Mouse (Mus musculus): ENCODE results near the gene Dhrs1. TPM values are rescaled to one million over a fixed set of nuclear protein-coding genes. Genes with fewer than 3 reads are reported as not detected.

Gene Dhrs1
- polyA plus RNA-seq, 1 experiment from 2014 or later = 65.9 TPM

DNA sequence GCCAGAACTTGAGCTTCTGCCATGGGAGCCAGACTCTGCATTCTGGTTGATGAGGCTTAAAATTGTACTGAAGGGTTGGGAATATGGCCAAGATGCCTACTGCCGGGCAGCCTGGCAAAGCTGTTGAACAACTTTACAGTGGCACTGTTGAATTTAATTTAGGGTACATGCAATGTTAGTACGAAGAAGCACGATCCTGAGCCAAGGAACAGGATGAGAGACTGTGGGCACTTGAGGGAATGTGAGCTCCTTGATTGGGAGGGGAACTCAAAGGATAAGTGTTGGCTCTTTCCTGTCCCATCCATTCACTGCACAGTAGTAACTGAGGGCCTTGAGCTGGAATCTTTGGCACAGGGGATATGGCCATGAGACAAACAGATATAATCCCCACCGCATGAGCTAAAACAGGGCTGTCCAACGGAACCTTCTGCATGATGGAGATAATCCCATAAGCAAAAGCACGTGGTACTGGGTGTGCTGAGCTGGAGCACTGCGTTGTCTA, 14.9 kb downstream of the Dhrs1 start:
- no peaks in the 10 kb centered on the region for H3K36me3 ChIP-seq
- ATAC-seq (ENCODE audit: low FRiP score, low read depth) = no peak
- H3K4me2 ChIP-seq (replicated peaks) = no peak overlapping the region
- H3K27me3 ChIP-seq = no peaks in the 10 kb centered on the region; the same call in 1 of the 2 replicates
- H3K9ac ChIP-seq (replicated peaks) = no peak overlapping the region
- H3K4me3 ChIP-seq = no peak overlapping the region
- 81% methylated on average over 7 of the region's 7 CpGs for WGBS
- H3K4me1 ChIP-seq = no peaks in the 10 kb centered on the region
- H3K9me3 ChIP-seq = no peaks in the 10 kb centered on the region
- no peak overlapping the region for H3K27ac ChIP-seq (replicated peaks)

DNA sequence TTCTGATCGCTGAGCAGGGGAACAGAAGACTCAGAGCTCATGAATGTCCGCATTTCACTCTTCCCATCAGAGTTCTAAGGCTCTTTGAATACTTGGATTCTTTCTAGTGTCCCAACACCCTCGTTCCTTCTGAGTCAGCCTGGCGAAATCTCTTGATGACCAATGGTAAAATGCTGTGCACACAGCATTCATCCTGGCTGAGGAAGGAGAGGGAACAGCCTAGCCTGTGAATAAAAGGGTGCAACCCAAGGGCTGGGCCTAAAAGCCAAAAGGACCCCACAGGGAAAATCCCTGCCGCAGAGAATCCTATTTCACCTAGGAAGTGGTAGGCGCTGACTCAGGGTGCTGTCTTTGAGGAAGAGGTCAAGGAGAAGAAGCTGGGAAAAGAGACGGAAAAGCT, 15.4 kb downstream of the Dhrs1 start:
- no peak overlapping the region for H3K4me3 ChIP-seq
- no peak overlapping the region for H3K9ac ChIP-seq (replicated peaks)
- no peaks in the 10 kb centered on the region for H3K36me3 ChIP-seq
- 73% methylated on average over 7 of the region's 7 CpGs for WGBS
- no peaks in the 10 kb centered on the region for H3K9me3 ChIP-seq
- no peak overlapping the region for H3K4me2 ChIP-seq (replicated peaks)
- no peaks in the 10 kb centered on the region; the same call in 1 of the 2 replicates for H3K27me3 ChIP-seq
- H3K4me1 ChIP-seq = no peaks in the 10 kb centered on the region
- no peak overlapping the region for H3K27ac ChIP-seq (replicated peaks)
- ATAC-seq (ENCODE audit: low FRiP score, low read depth) = no peak

- 74% methylated on average over 8 of the region's 8 CpGs for WGBS
- Histone ChIP-seq H3K27ac (replicated peaks) (no peak overlapping the region), H3K4me2 (replicated peaks) (no peak overlapping the region), H3K9ac (replicated peaks) (no peak overlapping the region), H3K9me3 (no peaks in the 10 kb centered on the region), H3K4me1 (no peaks in the 10 kb centered on the region), H3K36me3 (no peaks in the 10 kb centered on the region), H3K4me3 (no peak overlapping the region), H3K27me3 (no peaks in the 10 kb centered on the region; the same call in 1 of the 2 replicates)
- no peak for ATAC-seq (ENCODE audit: low FRiP score, low read depth)
Observed at GRCm38 (mm10) chr14:55727889-55728685, 17.4 kb downstream of the Dhrs1 start.

- Histone ChIP-seq H3K9ac (replicated peaks) (no peak overlapping the region), H3K27ac (replicated peaks) (no peak overlapping the region), H3K4me3 (no peak overlapping the region), H3K27me3 (no peaks in the 10 kb centered on the region; the same call in 1 of the 2 replicates), H3K9me3 (no peaks in the 10 kb centered on the region), H3K4me1 (peaks cover 5% of the 10 kb centered on the region; the same call in 1 of the 2 replicates), H3K4me2 (replicated peaks) (no peak overlapping the region), H3K36me3 (no peaks in the 10 kb centered on the region)
- ATAC-seq (ENCODE audit: low FRiP score, low read depth) = no peak
Observed at GRCm38 (mm10) chr14:55726261-55726660, 19.2 kb downstream of the Dhrs1 start.

- no peak overlapping the region for H3K9ac ChIP-seq (replicated peaks)
- H3K27ac ChIP-seq (replicated peaks) = no peak overlapping the region
- H3K27me3 ChIP-seq = no peaks in the 10 kb centered on the region; the same call in 1 of the 2 replicates
- no peak overlapping the region for H3K4me2 ChIP-seq (replicated peaks)
- peaks cover 4% of the 10 kb centered on the region; the same call in 1 of the 2 replicates for H3K36me3 ChIP-seq
- WGBS = 76% methylated on average over 8 of the region's 8 CpGs
- H3K4me3 ChIP-seq = no peak overlapping the region
- no peaks in the 10 kb centered on the region for H3K9me3 ChIP-seq
- peaks cover 7% of the 10 kb centered on the region; the same call in 1 of the 2 replicates for H3K4me1 ChIP-seq
- no peak for ATAC-seq (ENCODE audit: low FRiP score, low read depth)
Observed at GRCm38 (mm10) chr14:55724411-55724871, 21.0 kb downstream of the Dhrs1 start.

GRCm38 (mm10) chr14:55723433-55723832, 22.1 kb downstream of the Dhrs1 start:
- no peak overlapping the region for H3K27ac ChIP-seq (replicated peaks)
- no peaks in the 10 kb centered on the region for H3K9me3 ChIP-seq
- no peak for ATAC-seq (ENCODE audit: low FRiP score, low read depth)
- H3K36me3 ChIP-seq = peaks cover 12% of the 10 kb centered on the region
- no peak overlapping the region for H3K9ac ChIP-seq (replicated peaks)
- no peak overlapping the region for H3K4me2 ChIP-seq (replicated peaks)
- H3K4me1 ChIP-seq = peaks cover 7% of the 10 kb centered on the region; the same call in 1 of the 2 replicates
- WGBS = 98% methylated on average over 7 of the region's 7 CpGs
- no peaks in the 10 kb centered on the region; the same call in 1 of the 2 replicates for H3K27me3 ChIP-seq
- H3K4me3 ChIP-seq = no peak overlapping the region

GRCm38 (mm10) chr14:55722438-55722945, 23.0 kb downstream of the Dhrs1 start:
- 52% methylated on average over 8 of the region's 8 CpGs for WGBS
- Histone ChIP-seq H3K27me3 (no peaks in the 10 kb centered on the region), H3K9ac (replicated peaks) (peak overlapping the region; percentile 75), H3K4me1 (peaks cover 7% of the 10 kb centered on the region; the same call in 1 of the 2 replicates), H3K9me3 (no peaks in the 10 kb centered on the region), H3K36me3 (peaks cover 17% of the 10 kb centered on the region), H3K4me3 (peak overlapping the region; percentile 82), H3K27ac (replicated peaks) (peak overlapping the region; percentile 80), H3K4me2 (replicated peaks) (peak overlapping the region; percentile 61)
- no peak; the same call in 1 of the 2 replicates for ATAC-seq (ENCODE audit: low FRiP score, low read depth)

- under 1% methylated on average over 50 of the region's 50 CpGs for WGBS
- H3K27ac ChIP-seq (replicated peaks) = peak within 1 kb of the TSS; percentile 80
- peaks cover 7% of the 10 kb centered on the region; the same call in 1 of the 2 replicates for H3K4me1 ChIP-seq
- peak within 1 kb of the TSS; percentile 75 for H3K9ac ChIP-seq (replicated peaks)
- H3K9me3 ChIP-seq = no peaks in the 10 kb centered on the region
- peak within 1 kb of the TSS; percentile 82 for H3K4me3 ChIP-seq
- no peaks in the 10 kb centered on the region for H3K27me3 ChIP-seq
- H3K36me3 ChIP-seq = peaks cover 22% of the 10 kb centered on the region
- peak; percentile 93 for ATAC-seq (ENCODE audit: low FRiP score, low read depth)
- peak within 1 kb of the TSS; percentile 61 for H3K4me2 ChIP-seq (replicated peaks)
Observed at GRCm38 (mm10) chr14:55721700-55722437, 23.6 kb downstream of the Dhrs1 start, which contains the start of gene Rabggta. TSS of gene Rabggta (minus strand) at chr14:55722263.

DNA sequence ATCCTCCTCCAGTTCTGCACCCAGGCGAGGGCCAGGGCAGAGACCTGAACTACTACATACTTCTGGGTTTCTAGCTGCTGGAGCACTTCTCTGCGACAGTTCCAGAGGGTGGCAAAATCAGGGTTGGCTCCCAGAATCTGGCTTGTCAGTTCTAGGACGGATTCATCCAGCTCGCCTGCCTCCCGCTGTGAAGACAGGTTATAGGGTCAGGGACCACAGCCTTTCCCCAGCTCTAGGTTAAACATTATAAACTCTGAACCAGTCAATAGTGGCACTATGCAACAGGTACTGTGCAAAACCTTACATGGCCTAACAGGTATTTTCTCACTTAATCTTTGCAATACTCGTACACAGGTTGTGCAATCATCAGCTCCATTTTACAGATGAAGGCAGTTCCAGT, 24.4 kb downstream of the Dhrs1 start:
- Histone ChIP-seq H3K27ac (replicated peaks) (no peak overlapping the region), H3K27me3 (no peaks in the 10 kb centered on the region), H3K9me3 (no peaks in the 10 kb centered on the region), H3K4me3 (peak overlapping the region; percentile 82), H3K36me3 (peaks cover 28% of the 10 kb centered on the region), H3K4me1 (peaks cover 7% of the 10 kb centered on the region; the same call in 1 of the 2 replicates), H3K9ac (replicated peaks) (peak overlapping the region; percentile 75; the same call in 1 of the 2 replicates), H3K4me2 (replicated peaks) (peak overlapping the region; percentile 61)
- no peak for ATAC-seq (ENCODE audit: low FRiP score, low read depth)
- WGBS = 76% methylated on average over 6 of the region's 6 CpGs

DNA sequence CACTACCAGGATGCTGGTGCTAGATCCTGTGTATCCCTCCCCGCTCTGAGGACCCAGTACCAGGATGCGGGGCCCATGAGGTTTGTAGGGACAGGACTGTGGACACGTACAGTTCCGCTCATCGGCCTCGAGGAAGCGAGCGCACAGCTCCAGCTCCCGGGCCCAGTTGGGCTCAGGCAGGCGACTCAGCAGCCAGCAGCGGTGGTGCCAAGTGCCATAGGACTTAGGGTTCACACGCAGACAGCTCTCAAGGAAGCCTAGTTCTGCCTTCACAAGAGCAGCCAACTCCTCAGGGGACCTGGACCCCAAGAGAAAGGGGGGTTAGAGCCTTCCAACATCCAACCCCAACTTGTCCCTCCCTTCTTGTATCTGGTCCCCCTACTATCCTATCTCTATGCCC, 24.8 kb downstream of the Dhrs1 start:
- no peak for ATAC-seq (ENCODE audit: low FRiP score, low read depth)
- Histone ChIP-seq H3K36me3 (peaks cover 30% of the 10 kb centered on the region), H3K27ac (replicated peaks) (no peak overlapping the region), H3K4me2 (replicated peaks) (no peak overlapping the region), H3K4me1 (peaks cover 7% of the 10 kb centered on the region; the same call in 1 of the 2 replicates), H3K9ac (replicated peaks) (no peak overlapping the region), H3K27me3 (no peaks in the 10 kb centered on the region), H3K4me3 (no peak overlapping the region), H3K9me3 (no peaks in the 10 kb centered on the region)
- 91% methylated on average over 12 of the region's 12 CpGs for WGBS

DNA sequence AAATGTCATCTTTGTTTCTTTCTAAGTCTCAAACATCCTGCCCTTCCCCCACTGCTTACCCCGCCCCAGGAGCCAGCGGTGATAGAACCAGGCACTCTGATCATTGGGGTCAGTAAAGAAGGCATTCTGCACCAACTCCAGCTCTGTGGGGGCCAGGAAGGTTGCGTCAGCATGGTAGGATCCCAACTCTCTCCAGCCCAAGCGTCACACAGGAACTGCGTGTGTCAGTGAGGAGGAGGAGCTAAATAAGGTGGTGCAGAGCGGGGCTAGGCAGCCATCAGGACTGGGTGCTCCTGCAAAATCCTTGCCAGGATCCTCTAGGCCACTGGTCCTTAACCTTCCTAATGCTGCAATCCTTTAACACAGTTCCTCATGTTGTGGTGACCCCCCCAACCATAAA, 25.8 kb downstream of the Dhrs1 start:
- no peak overlapping the region for H3K4me3 ChIP-seq
- H3K9me3 ChIP-seq = no peaks in the 10 kb centered on the region
- peaks cover 7% of the 10 kb centered on the region; the same call in 1 of the 2 replicates for H3K4me1 ChIP-seq
- no peaks in the 10 kb centered on the region for H3K27me3 ChIP-seq
- peaks cover 30% of the 10 kb centered on the region for H3K36me3 ChIP-seq
- 84% methylated on average over 6 of the region's 6 CpGs for WGBS
- no peak for ATAC-seq (ENCODE audit: low FRiP score, low read depth)
- no peak overlapping the region for H3K9ac ChIP-seq (replicated peaks)
- no peak overlapping the region for H3K4me2 ChIP-seq (replicated peaks)
- H3K27ac ChIP-seq (replicated peaks) = no peak overlapping the region
